Mouse (Mus musculus) T-helper 1 cell (primary cell): ENCODE results near the gene Otulin.

Source experiments
- in situ Hi-C: fragments of 300-600 bp; cut with MboI, MseI; formaldehyde crosslinking; loops from one replicate; pipeline ENCODE4 v1.15.1; 2025; ENCODE audit warnings: high pct_unique_total_duplicates

Gene Otulin

DNA sequence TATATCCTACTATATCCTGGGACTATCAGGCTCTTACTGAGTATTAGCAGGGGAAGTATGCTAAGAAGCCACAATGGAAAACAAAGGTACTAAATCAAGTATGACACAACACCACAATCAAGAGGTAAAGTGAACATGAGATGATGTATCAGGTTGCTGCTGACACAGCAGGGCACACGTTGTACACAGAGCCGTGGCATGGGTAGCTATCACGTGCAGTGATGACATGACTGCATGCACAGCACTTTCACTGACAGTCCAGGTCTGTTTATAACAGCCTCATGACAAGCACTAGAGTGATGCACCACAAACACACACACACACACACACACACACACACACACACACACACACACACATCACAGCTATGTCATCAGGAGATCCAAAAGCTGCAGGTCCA lies 13.3 kb downstream of the Otulin start:
- in situ Hi-C loops: no loop called here

DNA sequence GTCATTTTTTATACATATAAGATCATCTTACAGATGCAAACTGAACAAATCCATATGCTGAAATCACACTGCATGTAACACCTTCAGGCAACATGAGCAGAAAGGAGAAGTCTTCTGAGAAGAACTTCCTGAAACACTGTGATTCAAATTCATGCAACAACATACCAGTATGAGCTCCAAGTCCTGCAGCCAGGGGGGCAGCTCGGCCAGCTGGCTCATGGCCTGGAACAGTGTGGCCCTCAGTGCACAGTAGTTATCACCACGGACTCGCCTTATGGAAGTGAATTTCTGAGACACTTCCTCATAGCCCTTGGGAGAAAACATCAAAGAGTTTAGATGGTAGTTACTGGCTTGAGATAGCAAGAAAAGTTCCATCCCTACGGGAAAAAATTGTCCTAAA lies 14.3 kb downstream of the Otulin start:
- in situ Hi-C loops: no loop called here

DNA sequence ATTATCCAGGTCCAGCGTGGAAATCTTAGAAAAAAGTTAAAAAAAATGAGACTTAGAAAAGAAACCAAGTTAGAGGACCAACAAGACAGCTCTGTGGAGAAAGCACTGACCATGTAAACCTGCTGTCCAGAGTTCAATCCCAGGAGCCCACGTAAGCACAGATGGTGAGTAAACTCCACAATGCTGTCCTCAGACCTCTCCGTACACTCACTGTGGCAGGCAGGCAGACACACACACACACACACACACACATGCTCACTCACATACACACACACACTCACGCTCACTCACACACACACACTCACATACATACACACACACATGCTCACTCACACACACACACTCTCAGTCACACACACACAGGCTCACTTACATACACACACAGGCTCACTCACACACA lies 17.2 kb downstream of the Otulin start:
- in situ Hi-C loops: no loop called here

DNA sequence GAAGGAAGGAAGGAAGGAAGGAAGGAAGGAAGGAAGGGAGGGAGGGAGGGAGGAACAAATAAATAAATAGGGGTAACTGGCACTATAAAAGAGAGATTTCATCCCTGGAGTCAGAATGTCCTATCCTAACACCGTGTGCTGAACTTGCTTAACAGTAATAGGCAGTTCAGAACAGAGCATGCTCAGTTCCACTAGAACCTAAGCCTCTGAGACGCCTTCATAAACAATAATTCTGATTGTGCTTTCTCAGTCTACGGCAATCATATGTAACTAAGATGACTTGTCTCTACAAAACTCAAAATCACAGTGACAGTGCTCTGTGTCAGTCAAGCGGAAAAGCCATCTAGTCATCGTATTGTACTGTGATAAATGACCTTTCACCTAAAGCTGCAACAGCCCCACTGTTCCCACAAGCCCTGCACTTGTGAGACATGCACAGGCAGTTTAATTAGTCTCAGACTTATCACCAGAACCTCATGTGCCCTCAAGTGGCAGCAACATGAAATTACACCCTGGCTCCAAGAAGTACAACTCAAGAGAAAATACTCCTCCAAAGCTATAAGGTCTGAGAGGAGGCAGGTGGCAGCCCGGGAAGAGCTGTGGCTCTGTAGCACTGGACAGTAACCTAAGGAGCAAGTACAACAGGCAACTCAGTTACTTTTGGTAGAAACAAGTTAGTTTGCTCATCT lies 17.8 kb downstream of the Otulin start:
- in situ Hi-C loops: no loop called here

DNA sequence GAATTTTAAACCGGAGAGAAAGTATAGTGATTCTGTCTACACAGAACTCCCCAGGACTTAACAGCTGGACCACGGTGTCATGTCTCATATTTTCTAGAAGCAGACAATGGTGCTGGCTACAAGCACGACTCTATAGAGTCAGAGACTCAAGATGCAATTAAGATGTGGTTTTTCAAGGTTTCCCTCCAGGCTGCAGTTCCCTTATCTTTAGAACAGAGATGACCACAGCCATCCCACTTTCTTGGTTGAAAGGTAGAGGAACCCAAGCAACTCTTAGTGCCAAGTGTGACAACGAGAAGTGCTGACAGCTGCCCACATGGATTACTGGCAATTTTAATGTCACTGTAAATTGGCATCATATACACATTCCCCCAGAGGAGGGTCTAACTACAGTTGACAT lies 20.9 kb downstream of the Otulin start:
- in situ Hi-C loops: no loop called here

DNA sequence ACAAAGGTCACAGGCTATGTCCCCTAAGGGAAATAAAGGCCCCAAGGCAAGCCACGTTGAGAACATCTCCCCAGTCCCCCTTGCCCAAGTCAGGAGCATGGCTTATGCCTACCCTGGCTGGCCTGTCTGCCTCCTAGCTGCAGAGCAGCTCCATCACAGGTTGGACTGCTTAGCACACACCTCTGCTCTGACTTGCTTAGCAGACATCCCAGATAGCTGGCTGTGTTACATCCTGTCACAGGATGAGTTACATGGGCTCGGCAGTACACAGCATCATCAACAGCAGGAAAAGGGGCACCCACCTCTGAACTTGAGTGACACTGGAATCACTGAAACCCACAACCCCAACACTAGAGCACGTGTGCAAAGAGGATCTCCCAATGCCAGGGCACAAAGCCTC lies 25.2 kb downstream of the Otulin start:
- in situ Hi-C loops: no loop called here

DNA sequence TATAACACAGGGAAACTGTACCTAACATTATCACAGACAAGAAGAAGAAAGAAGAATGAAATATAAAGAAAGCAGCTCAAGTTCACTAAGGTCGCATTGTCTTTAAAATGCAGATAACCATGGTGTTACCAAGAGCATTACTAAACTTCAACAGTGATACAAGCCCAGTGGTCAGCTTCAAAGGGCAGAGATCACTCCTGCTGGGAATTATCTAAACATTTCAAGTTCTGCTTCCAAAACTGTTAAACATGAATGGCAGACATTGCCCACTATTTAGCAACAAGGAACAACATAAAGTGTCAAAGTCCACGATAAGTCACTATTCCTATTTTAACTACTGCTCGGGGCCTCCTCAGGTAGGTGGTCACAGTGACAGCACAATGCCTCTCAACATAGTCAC lies 25.9 kb downstream of the Otulin start:
- in situ Hi-C loops: no loop called here

DNA sequence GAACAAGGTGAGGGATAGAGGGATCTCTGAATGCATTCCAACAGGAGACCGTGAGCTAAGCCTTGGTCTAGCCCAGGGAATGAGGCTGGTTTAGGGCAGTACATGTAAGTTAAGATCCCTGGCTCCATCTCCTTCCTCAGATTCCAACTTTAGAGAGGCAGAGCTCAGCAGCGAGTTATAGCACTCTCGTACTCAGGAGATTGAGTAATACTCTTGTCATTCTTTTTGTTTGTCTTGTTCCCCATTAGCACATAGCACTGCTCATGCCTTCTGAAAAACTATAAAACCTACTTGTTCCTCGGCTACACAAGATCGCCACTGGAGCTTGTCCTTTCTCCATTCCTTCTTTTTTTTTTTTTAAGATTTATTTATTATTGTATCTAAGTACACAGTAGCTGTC lies 30.0 kb downstream of the Otulin start:
- in situ Hi-C loops: no loop called here

DNA sequence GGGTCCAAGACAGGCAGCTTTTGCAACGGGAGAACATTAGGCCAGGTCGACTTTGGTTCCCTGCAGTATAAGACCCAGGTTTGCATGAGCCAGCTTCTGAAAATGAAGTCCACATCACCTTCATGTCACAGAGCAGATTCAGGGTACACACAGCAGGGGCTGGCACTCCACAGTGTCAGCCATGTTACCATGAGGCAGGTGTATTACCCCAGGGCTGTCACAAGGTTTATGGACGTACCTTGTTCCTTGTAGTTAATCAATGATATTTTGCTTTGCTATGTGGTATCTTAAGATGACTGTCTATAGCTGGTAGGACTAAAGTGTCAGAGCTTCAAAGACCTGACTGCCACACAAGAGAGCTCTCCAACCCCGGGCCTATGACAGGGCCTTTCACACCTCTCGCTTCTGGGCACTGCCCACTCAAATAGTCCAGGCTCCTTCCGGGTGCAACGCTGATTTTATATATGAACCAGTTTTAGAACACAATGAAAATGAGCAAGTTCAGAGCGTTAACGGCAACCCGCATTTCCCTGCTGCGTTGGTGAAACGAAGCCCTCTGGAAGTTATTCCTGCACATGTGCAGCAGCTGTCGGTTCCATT lies 31.6 kb downstream of the Otulin start:
- in situ Hi-C loops: no loop called here

DNA sequence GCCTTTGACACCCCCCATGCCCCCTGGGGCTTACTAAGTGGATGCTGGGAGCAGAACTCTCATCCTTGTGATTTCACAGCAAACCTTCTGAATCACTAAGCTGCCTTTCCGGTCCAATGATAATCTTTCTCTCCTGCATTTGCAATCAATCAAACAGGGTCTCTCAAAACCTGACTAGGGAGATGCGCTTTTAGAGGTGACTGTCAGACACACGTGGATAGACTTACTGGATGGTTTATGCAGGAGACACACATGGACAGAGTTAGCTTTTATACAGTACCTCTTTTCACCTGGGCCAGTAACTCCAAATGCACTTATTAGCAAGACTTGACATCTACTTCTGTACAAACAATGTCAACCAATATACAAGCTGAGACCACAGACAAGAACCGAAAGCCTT lies 33.0 kb downstream of the Otulin start:
- in situ Hi-C loops: no loop called here

DNA sequence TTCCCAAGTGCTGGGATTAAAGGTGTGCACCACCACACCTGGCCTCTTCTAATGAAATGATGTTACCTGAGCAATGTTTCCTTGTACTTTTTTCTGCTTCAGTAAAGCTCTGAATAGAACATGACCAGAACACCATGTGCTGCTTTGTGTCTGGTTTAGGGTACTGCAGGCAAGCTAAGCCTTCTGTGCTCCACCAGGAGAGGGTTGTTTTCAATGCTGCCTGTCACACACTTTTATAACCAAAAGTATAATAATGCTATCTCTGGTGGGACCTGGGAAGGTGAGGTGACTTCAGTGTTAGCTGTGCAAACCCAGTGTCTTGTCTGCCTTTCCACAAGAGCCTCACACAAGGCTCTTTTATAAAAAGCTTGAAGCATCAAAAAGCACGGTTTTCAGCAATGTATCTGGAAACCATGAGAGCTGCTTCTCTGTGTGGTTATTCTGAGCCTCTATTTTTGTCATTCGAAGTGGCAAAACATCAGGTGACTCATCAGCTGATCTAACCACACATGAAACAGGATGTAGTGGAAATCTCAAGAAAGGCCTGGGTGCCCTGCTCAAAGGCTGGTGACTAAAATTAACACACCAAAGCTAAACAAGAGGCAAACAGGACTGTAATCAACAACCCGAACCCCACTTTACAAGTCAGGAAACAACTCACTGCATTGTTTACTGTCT lies 33.9 kb downstream of the Otulin start:
- in situ Hi-C loops: no loop called here

DNA sequence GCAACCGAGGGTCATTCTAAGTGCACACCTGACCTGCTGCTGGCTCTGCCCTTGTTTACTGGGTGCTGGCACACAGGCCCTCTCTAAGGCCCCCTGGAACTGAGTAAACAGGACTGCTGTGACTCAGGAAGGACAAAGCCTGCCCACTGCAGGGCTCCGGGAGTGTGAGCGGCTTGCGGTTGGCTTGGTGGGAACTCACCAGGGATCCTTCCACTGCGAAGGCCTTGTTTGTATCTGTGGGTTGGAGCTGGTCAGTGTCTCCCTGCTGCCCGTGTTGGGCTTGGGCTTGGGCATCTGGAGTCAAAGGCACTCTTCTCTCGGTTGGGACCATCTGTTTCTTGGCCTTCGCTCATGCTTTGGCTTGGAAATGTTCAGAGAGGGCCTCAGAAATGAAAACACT lies 34.9 kb downstream of the Otulin start:
- in situ Hi-C loops: no loop called here

DNA sequence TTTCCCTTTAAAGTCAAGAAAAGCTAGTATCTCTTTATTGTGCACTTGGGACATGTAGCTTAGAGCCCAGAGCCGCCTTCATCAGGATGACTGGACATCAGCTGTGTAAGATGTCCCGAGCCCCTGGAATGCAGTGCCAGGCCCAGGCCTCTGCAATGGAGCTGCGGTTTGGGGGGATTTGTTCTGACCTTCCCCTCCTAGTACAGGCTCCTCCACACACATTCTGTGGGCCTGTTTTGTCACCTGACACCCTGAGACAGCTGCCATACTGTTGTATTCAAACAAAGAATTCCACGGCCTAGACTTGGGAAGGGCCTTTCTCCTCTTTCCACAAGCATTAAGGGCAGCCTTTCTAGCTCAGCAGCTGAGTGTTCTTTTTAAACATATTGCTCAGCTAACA lies 35.5 kb downstream of the Otulin start:
- in situ Hi-C loops: no loop called here

DNA sequence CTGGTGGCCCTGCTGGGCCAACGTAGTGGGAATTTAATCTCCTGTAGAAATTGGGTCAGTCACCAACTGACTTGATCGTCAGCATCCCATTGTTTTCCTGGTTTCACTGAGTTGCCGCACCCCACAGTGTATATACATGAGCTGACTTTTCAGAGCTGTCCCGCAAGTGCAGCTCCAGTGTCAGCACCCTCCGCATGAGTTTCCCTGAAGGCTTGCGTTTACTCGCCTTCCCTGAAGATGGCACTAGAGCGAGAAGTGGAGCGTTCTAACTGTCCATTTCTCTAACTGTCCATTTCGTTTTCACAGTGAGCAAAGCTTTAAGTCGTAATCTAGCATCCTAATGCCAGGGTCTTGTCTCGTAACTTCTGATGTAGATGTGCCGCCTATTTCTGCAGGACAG lies 36.8 kb downstream of the Otulin start:
- in situ Hi-C loops: no loop called here

DNA sequence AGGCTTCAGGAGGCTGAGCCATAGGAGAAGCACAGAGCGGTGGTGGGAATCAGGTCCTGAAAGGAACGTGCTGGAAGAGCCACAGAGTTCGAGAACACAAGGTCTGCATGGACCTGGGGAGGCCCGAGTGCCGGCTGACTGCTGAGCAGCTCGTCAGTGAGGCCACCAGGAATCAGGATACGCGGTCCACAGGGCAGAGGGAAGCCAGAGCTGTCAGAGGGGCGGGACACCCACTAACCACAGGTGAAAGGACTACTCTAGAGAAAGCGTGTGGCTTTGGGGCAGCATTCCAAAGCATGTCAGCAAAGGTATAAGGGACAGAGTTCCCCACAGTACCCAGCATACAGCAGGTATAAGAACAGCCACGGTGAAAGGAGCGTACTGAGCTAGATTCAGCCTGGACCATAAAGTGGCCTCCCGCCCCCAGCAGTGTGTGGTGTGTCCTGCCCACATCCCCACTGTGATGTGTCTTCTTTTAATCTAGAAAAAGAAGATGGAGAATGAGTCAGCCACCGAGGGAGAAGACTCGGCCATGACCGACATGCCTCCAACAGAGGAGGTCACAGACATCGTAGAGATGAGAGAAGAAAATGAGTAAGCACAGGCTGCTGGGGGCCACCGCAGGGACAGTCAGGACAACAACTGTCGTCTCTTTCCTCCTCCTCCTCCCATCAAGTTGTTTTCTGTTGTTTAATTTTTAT lies 37.7 kb downstream of the Otulin start:
- in situ Hi-C loops: no loop called here

DNA sequence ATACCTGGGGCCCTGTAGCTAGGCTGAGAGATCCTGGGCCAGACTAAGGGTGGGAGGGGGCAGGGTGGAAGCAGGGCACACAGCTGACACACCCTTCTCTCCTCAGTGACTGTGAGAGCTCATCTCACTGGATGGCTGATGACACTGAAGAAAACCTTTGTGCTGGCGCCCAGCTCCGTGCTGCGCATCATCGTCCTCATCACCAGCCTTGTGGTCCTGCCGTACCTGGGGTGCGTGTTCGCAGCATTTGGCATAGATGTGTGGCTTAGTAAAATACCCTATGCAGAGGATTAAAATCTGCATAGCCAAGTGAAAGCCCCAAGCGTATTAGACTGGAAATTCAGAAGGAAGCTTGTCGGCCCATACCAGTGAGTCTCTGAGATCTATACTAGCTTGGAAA lies 39.7 kb downstream of the Otulin start:
- in situ Hi-C loops: no loop called here

DNA sequence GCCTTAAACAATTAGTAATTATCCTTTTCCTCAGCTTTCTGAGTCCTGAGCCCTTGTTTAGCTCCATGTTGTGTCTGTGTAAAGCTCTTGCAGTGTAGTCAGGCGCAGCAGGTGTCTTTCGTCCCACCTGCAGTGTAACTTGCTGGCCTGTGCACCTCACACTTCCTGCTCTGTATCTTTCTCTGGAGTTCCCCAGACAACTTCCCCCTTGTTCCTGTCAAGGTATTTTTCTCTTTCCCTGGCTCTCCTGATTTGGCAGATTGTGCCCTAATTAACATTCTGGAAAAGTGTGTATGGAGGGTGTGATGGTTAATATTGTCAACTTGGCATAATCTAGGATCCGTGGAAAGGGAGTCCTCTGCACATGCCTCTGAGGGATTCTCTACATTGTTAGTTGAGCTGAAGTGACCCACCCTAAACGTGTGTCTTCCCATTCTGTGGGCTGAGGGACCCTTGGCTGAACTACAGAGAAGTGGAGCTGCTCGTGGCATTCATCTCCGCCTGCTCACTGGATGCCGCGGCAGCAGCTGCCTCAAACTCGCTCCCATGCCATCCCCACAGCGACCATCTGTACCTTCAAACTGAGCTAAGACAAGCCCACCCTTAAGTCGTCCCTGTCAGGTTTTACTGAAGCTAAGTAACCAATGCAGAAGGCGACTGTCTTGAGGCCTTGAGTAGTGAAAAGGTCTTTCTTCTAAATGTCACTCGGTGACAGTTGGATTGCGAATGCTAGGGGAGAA lies 42.2 kb downstream of the Otulin start:
- in situ Hi-C loops: loop anchor here (10.0 kb wide), 1 partner anchor 273 kb away; no protein-coding TSS in a partner anchor

DNA sequence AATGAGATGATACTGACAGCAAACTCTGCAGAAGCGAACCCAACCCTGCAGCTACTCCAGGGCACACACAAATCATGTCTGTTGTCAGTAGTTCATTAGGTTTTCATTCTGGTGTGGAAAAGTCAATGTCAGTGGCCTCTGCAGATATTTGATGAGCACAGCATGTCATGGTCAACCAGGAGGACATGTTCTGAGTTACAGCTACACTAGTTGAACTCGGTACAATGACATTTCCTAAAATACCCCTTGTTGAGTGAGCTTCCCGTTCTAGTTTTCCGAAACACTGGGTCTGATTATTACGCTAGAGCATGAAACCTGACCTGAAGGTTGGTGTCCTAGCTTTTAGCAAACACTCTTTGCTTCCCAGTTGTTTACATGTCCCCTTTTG lies 44.4 kb downstream of the Otulin start:
- in situ Hi-C loops: loop anchor here (10.0 kb wide), 1 partner anchor 271 kb away; no protein-coding TSS in a partner anchor

DNA sequence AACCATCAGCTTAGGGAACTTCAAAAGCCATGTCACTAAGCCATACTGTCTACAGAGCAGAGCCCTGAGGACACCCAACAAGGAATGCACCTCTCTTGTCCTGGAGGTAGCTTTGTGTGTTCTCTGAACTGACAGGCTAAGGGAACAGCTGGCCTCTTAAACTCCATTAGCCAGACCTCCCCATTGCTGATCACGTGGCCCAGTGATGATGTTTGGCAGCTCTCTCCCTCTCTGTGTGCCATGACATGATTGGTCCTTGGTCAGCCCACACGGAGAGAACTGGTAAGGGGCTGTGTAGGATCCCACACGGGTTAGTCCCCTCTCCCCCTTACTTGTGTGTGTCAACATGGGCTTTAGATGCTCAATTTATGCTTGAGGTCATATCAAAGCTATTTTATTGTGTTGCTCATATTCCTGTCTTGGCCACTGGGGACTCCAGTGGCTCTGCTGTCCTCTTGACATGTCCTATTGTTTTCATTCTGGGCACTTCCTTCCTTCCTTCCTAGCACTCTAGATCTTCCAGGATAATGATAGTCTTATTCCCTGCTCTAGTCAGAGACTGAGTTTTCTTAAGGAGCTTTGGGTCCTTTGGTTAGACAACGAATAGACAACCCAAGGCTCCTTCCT lies 44.9 kb downstream of the Otulin start:
- in situ Hi-C loops: loop anchor here (10.0 kb wide), 1 partner anchor 271 kb away; no protein-coding TSS in a partner anchor

DNA sequence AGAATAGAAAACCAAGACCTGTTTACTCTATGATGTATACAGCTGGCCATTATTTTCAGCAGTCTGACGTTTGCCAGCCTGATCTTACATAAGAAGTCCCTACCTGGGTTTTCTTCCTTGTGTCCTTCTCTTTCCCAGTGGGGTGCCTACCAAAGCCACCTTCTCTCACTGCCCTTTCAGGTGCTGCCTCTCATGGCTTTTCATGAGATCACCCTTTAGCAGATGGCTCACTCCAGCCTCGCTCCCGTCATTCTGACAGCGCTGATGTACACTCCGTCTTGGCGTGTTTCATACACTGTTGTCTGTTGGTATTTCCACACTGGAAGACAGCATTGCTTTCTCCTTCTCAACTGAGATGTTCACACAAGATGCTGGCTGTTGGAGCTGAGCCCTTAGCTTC lies 46.9 kb downstream of the Otulin start:
- in situ Hi-C loops: loop anchor here (10.0 kb wide), 1 partner anchor 269 kb away; no protein-coding TSS in a partner anchor

DNA sequence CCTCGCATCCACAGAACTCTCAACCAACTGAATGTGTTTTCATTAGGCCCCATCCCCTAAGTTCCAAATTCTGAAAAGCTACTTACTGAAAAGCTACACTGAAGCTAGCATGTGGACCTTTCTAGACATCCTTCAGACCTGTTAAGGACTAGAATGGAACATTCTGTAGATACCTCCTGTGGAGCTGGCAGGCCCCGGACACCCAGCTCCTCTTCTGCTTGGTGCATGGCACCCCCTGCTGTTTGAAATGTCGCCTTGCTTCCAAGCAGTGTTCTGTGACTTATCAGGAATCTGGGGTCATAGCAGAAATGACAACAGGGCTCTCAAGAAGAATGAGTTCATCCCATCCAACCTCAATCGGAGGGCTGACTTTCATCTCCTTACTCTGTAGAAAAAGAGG lies 47.5 kb downstream of the Otulin start:
- in situ Hi-C loops: loop anchor here (10.0 kb wide), 1 partner anchor 268 kb away; no protein-coding TSS in a partner anchor
